Mouse (Mus musculus) intestine, postnatal 0 days (tissue): ENCODE results near the gene En2. TPM values are rescaled to one million over a fixed set of nuclear protein-coding genes. Genes with fewer than 3 reads are reported as not detected.
A peak's percentile ranks its signal among the peaks of the same experiment; 100 is the strongest.

Source experiments
- ATAC-seq: fragments of 200-750 bp; cut with Nextera tagmentation; 2 replicates; pipeline ENCODE4 v1.8.0; 2017; ENCODE audit warnings: mild to moderate bottlenecking, moderate TSS enrichment, moderate library complexity
- H3K27ac ChIP-seq: fragments of 300-500 bp; sonication (generic); 2 replicates; pipeline ENCODE4 v1.5.1; 2014; ENCODE audit warnings: mild to moderate bottlenecking, low read depth, low read length, moderate library complexity
- H3K27me3 ChIP-seq: fragments of 300-500 bp; sonication (generic); replicated peaks from 2 replicates; pipeline ENCODE4 v1.6.1; 2014; ENCODE audit warnings: low read length, mixed read lengths; ENCODE audit not compliant: control insufficient read depth, insufficient read depth
- H3K36me3 ChIP-seq: fragments of 300-500 bp; sonication (generic); 2 replicates; pipeline ENCODE4 v1.6.1; 2014; ENCODE audit warnings: mild to moderate bottlenecking, moderate library complexity; ENCODE audit not compliant: control insufficient read depth, insufficient read depth
- H3K4me1 ChIP-seq: fragments of 300-500 bp; sonication (generic); replicated peaks from 2 replicates; pipeline ENCODE4 v1.6.1; 2014; ENCODE audit warnings: antibody characterized with exemption, low read length, mixed read lengths; ENCODE audit not compliant: control insufficient read depth, insufficient read depth
- H3K4me2 ChIP-seq: fragments of 300-500 bp; sonication (generic); replicated peaks from 2 replicates; pipeline ENCODE4 v1.6.1; 2014; ENCODE audit warnings: low read depth, mild to moderate bottlenecking, moderate library complexity
- H3K4me3 ChIP-seq: fragments of 300-500 bp; sonication (generic); 2 replicates; pipeline ENCODE4 v1.5.1; 2014; ENCODE audit warnings: low read depth, low read length
- H3K9ac ChIP-seq: fragments of 300-500 bp; sonication (generic); 2 replicates; pipeline ENCODE4 v1.6.1; 2014; ENCODE audit warnings: mild to moderate bottlenecking, low read depth, low read length
- H3K9me3 ChIP-seq: fragments of 300-500 bp; sonication (generic); 2 replicates; pipeline ENCODE4 v1.6.1; 2016; ENCODE audit warnings: mixed run types; ENCODE audit not compliant: control insufficient read depth
- CTCF ChIP-seq: sonication (generic); IDR thresholded peaks from 2 replicates; pipeline ENCODE4 v1.5.1; 2016; ENCODE audit warnings: low read depth, mild to moderate bottlenecking, control low read depth, antibody characterized with exemption, moderate library complexity
- WGBS: fragments of 180-500 bp; shearing (Covaris S2); extraction: QIAGEN DNeasy Blood & Tissue Kit; methylation state at CpG from one replicate; pipeline ENCODE4 v1.1.7; 2014; 5-methylcytosine and 5-hydroxymethylcytosine counted together
- polyA plus RNA-seq: library from polyadenylated mRNA; unstranded; fragments of >200 nt; fragmentation: Nextera tagmentation; extraction: Ambion mirVana; gene quantifications from 2 replicates; pipeline ENCODE4 v1.2.1, GENCODE M21; 2015

Gene En2
- not detected in 2 replicates for polyA plus RNA-seq

- Histone ChIP-seq H3K4me2 (peak within 1 kb of the TSS; percentile 95), H3K4me1 (no peaks in the 10 kb centered on the region; the same call in 1 of the 2 replicates), H3K36me3 (no peaks in the 10 kb centered on the region), H3K9me3 (no peaks in the 10 kb centered on the region), H3K9ac (no peak within 1 kb of the TSS), H3K27me3 (peaks cover 93% of the 10 kb centered on the region), H3K4me3 (peak within 1 kb of the TSS; percentile 47), H3K27ac (no peak within 1 kb of the TSS)
- 1% methylated on average over 79 of the region's 113 CpGs for WGBS
- TF ChIP-seq CTCF = no peak
- ATAC-seq = no peak
Measured at GRCm38 (mm10) chr5:28165358-28166255, at the start of gene En2. Gene En2, plus strand, starts transcription at chr5:28165694.

DNA sequence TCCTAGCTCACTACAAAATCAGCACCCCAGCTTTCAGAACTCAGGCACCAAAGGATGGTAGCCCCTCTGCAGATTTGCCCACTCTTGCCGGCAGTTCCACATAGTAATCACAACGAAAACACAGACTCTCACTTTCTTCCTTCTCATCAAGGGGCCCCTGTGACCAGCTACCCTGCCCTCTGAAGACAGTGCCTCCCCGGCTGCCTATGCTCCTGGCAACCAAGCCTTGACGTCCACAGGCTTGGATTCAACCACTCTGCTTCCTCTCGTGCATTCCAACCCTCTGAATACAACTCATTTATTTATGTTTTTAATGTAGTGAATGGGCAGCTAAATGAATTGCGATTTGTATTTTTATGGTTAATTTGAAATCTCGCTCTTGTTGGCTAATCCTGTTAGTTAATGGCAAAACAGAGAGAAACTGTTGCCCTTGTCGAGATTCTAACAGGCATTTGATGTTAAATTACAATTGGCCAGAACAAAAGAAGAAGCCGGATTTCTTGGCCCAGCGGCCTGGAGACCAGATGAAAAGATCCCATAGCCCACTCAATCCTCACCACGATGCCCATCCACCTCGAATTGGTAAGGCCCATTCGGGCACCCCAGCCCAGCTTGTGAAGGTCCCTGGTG, 48.1 kb upstream of the En2 start:
- Histone ChIP-seq H3K27me3 (peaks cover 58% of the 10 kb centered on the region), H3K4me3 (no peak overlapping the region), H3K36me3 (no peaks in the 10 kb centered on the region), H3K4me2 (no peak overlapping the region), H3K27ac (no peak overlapping the region), H3K4me1 (no peaks in the 10 kb centered on the region), H3K9ac (no peak overlapping the region), H3K9me3 (no peaks in the 10 kb centered on the region)
- no peak for TF ChIP-seq CTCF
- WGBS = 5% methylated on average over 13 of the region's 13 CpGs
- ATAC-seq = no peak

GRCm38 (mm10) chr5:28117882-28118530, 47.5 kb upstream of the En2 start:
- Histone ChIP-seq H3K4me2 (peak overlapping the region; percentile 17; the same call in 1 of the 2 replicates), H3K27ac (no peak overlapping the region), H3K36me3 (no peaks in the 10 kb centered on the region), H3K4me3 (peak overlapping the region; percentile 14), H3K9me3 (no peaks in the 10 kb centered on the region), H3K4me1 (no peaks in the 10 kb centered on the region), H3K9ac (no peak overlapping the region), H3K27me3 (peaks cover 60% of the 10 kb centered on the region)
- TF ChIP-seq CTCF = no peak
- no peak for ATAC-seq
- WGBS = under 1% methylated on average over 30 of the region's 30 CpGs

- no peaks in the 10 kb centered on the region for H3K9me3 ChIP-seq
- WGBS = under 1% methylated on average over 19 of the region's 19 CpGs
Measured at GRCm38 (mm10) chr5:28118531-28118925, 47.0 kb upstream of the En2 start.

DNA sequence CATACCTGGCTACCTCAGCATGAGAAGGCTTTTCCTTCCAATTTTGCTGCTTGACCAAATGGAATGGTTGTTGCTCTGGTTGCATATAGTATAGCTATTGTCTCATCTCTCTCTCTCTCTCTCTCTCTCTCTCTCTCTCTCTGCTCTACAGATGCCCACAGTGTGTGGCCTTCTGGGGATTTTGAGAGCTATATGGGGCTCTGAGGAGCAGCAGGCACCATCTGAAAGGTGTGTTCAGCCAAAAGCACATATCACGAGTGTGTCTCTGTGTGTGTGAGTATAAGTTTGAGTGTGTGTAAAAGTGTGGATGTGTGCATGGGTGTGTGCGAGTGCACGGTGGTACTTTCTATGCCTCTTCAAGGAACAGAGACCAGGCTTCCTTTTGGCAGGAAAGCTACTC, 45.9 kb upstream of the En2 start:
- Histone ChIP-seq H3K27me3 (peaks cover 74% of the 10 kb centered on the region), H3K4me1 (no peaks in the 10 kb centered on the region), H3K9ac (no peak overlapping the region), H3K4me2 (no peak overlapping the region), H3K27ac (no peak overlapping the region), H3K9me3 (no peaks in the 10 kb centered on the region), H3K4me3 (no peak overlapping the region), H3K36me3 (no peaks in the 10 kb centered on the region)
- TF ChIP-seq CTCF = no peak
- no peak for ATAC-seq
- WGBS = 22% methylated on average over 3 of the region's 3 CpGs

More at GRCm38 (mm10) chr5:28118531-28118925, 47.0 kb upstream of the En2 start:
- H3K27ac ChIP-seq = no peak overlapping the region
- peaks cover 65% of the 10 kb centered on the region for H3K27me3 ChIP-seq
- TF ChIP-seq CTCF = no peak
- ATAC-seq = no peak
- H3K36me3 ChIP-seq = no peaks in the 10 kb centered on the region
- H3K4me3 ChIP-seq = peak overlapping the region; percentile 14
- H3K9ac ChIP-seq = no peak overlapping the region
- no peaks in the 10 kb centered on the region for H3K4me1 ChIP-seq
- H3K4me2 ChIP-seq = peak overlapping the region; percentile 17; the same call in 1 of the 2 replicates
